Mouse (Mus musculus) ES-E14 (cell line): ENCODE measurements around the gene Pou2f2. TPM values are rescaled to one million over a fixed set of nuclear protein-coding genes. Genes with fewer than 3 reads are reported as not detected.

Experiments
- DNase-seq: peaks from one replicate; pipeline ENCODE4 v3.0.0-alpha.2; 2013; ENCODE audit warnings: low read depth, low spot score
- H3K27ac ChIP-seq: 2 replicates; pipeline ENCODE4 v1.5.1; 2012; ENCODE audit warnings: low read depth, mild to moderate bottlenecking, low read length, moderate library complexity, mixed read lengths; ENCODE audit not compliant: poor library complexity, insufficient read depth, severe bottlenecking
- H3K36me3 ChIP-seq: 2 replicates; pipeline ENCODE4 v1.6.1; 2012; ENCODE audit warnings: mild to moderate bottlenecking, low read length, moderate library complexity, mixed read lengths; ENCODE audit not compliant: control insufficient read depth, poor library complexity, insufficient read depth, severe bottlenecking
- H3K4me1 ChIP-seq, 2 experiments: fragments of 150-350 bp in 1 of 2; sonication (generic) in 1 of 2; 2 replicates each; pipeline ENCODE4 v1.6.1; 2012; ENCODE audit warnings: low read length in 2 of 2, mild to moderate bottlenecking in 1 of 2, mixed read lengths in 1 of 2; ENCODE audit not compliant: control insufficient read depth in 2 of 2, insufficient read depth in 2 of 2, poor library complexity in 1 of 2
- H3K4me3 ChIP-seq, 2 experiments: fragments of 150-350 bp in 1 of 2; sonication (generic) in 1 of 2; 2 replicates each; pipeline ENCODE4 v1.5.1; 2012; ENCODE audit warnings: low read length in 2 of 2, low read depth in 1 of 2, mild to moderate bottlenecking in 1 of 2, mixed read lengths in 1 of 2; ENCODE audit not compliant: insufficient read depth in 1 of 2, poor library complexity in 1 of 2, severe bottlenecking in 1 of 2
- H3K9ac ChIP-seq: 2 replicates; pipeline ENCODE4 v1.6.1; 2012; ENCODE audit warnings: low read depth, mild to moderate bottlenecking, low read length, mixed read lengths; ENCODE audit not compliant: poor library complexity, insufficient read depth, severe bottlenecking
- H3K9me3 ChIP-seq: fragments of 150-350 bp; sonication (generic); 2 replicates; pipeline ENCODE4 v1.6.1; 2012; ENCODE audit warnings: low read depth, mild to moderate bottlenecking, low read length; ENCODE audit not compliant: control insufficient read depth, insufficient read depth
- CHD2 ChIP-seq: IDR thresholded peaks from 2 replicates; pipeline ENCODE4 v1.6.1; 2014; ENCODE audit warnings: mild to moderate bottlenecking, low read depth, low read length, inconsistent platforms
- HCFC1 ChIP-seq: IDR thresholded peaks from 2 replicates; pipeline ENCODE4 v1.6.1; 2012; ENCODE audit warnings: low read length, inconsistent platforms, borderline replicate concordance; ENCODE audit not compliant: insufficient read depth
- MAFK ChIP-seq: IDR thresholded peaks from 2 replicates; pipeline ENCODE4 v1.6.1; 2014; ENCODE audit warnings: mild to moderate bottlenecking, low read depth, low read length, inconsistent platforms; ENCODE audit not compliant: insufficient read depth
- ZC3H11A ChIP-seq: IDR thresholded peaks from 2 replicates; pipeline ENCODE4 v1.6.1; 2012; ENCODE audit warnings: low read depth, mild to moderate bottlenecking, inconsistent platforms, low read length, borderline replicate concordance
- ZNF384 ChIP-seq: IDR thresholded peaks from 2 replicates; pipeline ENCODE4 v1.6.1; 2012; ENCODE audit warnings: low read depth, low read length, inconsistent platforms
- in situ Hi-C, 2 experiments: fragments of 600-800 bp; cut with MboI; formaldehyde crosslinking; loops; one replicate each; pipeline ENCODE4 v1.15.1; 2025; ENCODE audit warnings: low sequenced_read_pairs in 2 of 2, inconsistent platforms in 1 of 2; ENCODE audit not compliant: unreplicated experiment in 2 of 2
- total RNA-seq: library from RNA; depleted of rRNA; stranded (reverse); fragments of 300-350 nt; gene quantifications from 2 replicates; pipeline ENCODE4 v1.2.3, GENCODE M21; 2012

Gene Pou2f2
- total RNA-seq, 1 experiment = 2.4 TPM

- Histone ChIP-seq H3K9me3 (no peaks in the 10 kb centered on the region), H3K4me1 (peaks cover 3 to 16% of the 10 kb centered on the region in 2 experiments; a peak in 2 of 4 replicates), H3K27ac (no peak overlapping the region), H3K36me3 (no peaks in the 10 kb centered on the region), H3K9ac (no peak overlapping the region), H3K4me3 (no peak overlapping the region)
- TF ChIP-seq CHD2 = no peak
- TF ChIP-seq HCFC1 = no peak
- TF ChIP-seq ZNF384 = no peak
- no peak for TF ChIP-seq MAFK
- no peak for TF ChIP-seq ZC3H11A
- in situ Hi-C loops = no loop called here
- no peak for DNase-seq
Observed at GRCm38 (mm10) chr7:25196107-25196506, 16.6 kb upstream of the Pou2f2 start.

GRCm38 (mm10) chr7:25195148-25195547 lies 15.6 kb upstream of the Pou2f2 start:
- Histone ChIP-seq H3K36me3 (no peaks in the 10 kb centered on the region), H3K4me1 (peaks cover 6 to 16% of the 10 kb centered on the region in 2 experiments; a peak in 3 of 4 replicates), H3K27ac (no peak overlapping the region), H3K9ac (no peak overlapping the region), H3K9me3 (no peaks in the 10 kb centered on the region), H3K4me3 (no peak overlapping the region)
- no peak for DNase-seq
- in situ Hi-C loops = no loop called here
- TF ChIP-seq ZNF384 (no peak), MAFK (no peak), HCFC1 (no peak), CHD2 (no peak), ZC3H11A (no peak)

- Histone ChIP-seq H3K4me1 (peaks cover 11 to 16% of the 10 kb centered on the region in 2 experiments), H3K27ac (peak overlapping the region; percentile 67), H3K4me3 (peak overlapping the region in 1 of 2 experiments; percentile 36; a peak in 3 of 4 replicates), H3K36me3 (no peaks in the 10 kb centered on the region), H3K9me3 (no peaks in the 10 kb centered on the region), H3K9ac (peak overlapping the region; percentile 16; the same call in 1 of the 2 replicates)
- TF ChIP-seq CHD2 (0 out of 2 replicates have a peak, but pooled peaks have one; percentile 48), ZC3H11A (no peak)
- in situ Hi-C loops = no loop called here
- peak; percentile 47 for DNase-seq
Observed at GRCm38 (mm10) chr7:25192110-25192509, 12.6 kb upstream of the Pou2f2 start.

GRCm38 (mm10) chr7:25190806-25191205 lies 11.3 kb upstream of the Pou2f2 start:
- no peaks in the 10 kb centered on the region for H3K9me3 ChIP-seq
- TF ChIP-seq MAFK = no peak
- no peak for TF ChIP-seq HCFC1
- TF ChIP-seq CHD2 = no peak
- no peak for TF ChIP-seq ZNF384
- TF ChIP-seq ZC3H11A = no peak
- DNase-seq = no peak
- in situ Hi-C loops = no loop called here
- no peak overlapping the region for H3K9ac ChIP-seq
- H3K27ac ChIP-seq = no peak overlapping the region
- no peaks in the 10 kb centered on the region for H3K36me3 ChIP-seq
- H3K4me1 ChIP-seq = peaks cover 7 to 16% of the 10 kb centered on the region in 2 experiments; a peak in 3 of 4 replicates
- H3K4me3 ChIP-seq = no peak overlapping the region
